Comparison of ENCODE assay signal across 8 mouse cellular contexts in the genomic region with DNA sequence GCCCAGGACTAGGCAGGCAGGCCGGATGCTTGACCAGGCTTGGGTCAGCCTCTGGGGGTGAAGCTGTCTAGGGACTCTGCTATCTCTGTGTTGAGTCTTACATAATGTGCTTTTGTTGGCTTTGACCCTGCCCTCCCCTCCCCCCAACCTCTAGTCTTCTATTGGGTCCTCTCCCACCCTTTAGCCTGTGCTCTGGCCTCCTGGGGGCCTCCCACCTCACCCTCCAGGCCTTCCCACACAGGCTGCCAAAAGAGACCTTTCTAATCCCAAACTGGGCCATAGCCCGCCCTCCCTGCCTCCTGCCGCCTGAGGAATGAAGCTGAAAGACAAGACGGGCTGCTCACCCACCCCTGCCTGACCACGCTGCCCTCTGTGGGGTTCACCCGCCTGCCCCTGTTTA. TPM values are rescaled to one million over a fixed set of nuclear protein-coding genes. Genes with fewer than 3 reads are reported as not detected.
DNase-seq lines count a peak whose midpoint lies in the region; ATAC-seq and TF ChIP-seq lines count a peak whose summit lies in the region.

No protein-coding gene starts in this region.

- H3K27ac ChIP-seq in testis, adult 2 months (ENCODE audit: control insufficient read depth, insufficient read depth, low read depth, low read length) = peak overlapping the region; percentile 2; the same call in 1 of the 2 replicates
- peak overlapping the region; percentile 20 for H3K27ac ChIP-seq in liver, embryonic 11.5 days (ENCODE audit: low read depth, low read length)

- H3K9ac ChIP-seq in liver, embryonic 11.5 days (ENCODE audit: low read depth, low read length) = no peak overlapping the region

- 47% methylated on average over 6 of the region's 6 CpGs for WGBS in liver, embryonic 11.5 days

- ATAC-seq in liver, embryonic 11.5 days (replicated peaks; ENCODE audit: low FRiP score) = no peak

- H3K27me3 ChIP-seq in testis, adult 2 months (ENCODE audit: control insufficient read depth, insufficient read depth, low read length) = no peaks in the 10 kb centered on the region; the same call in 1 of the 2 replicates
- no peaks in the 10 kb centered on the region for H3K27me3 ChIP-seq in liver, embryonic 11.5 days (replicated peaks; ENCODE audit: control insufficient read depth, insufficient read depth, low read length)

- no peak overlapping the region for H3K4me2 ChIP-seq in liver, embryonic 11.5 days

- no peaks in the 10 kb centered on the region for H3K36me3 ChIP-seq in testis, adult 2 months (ENCODE audit: control insufficient read depth, insufficient read depth, low read length)
- no peaks in the 10 kb centered on the region for H3K36me3 ChIP-seq in liver, embryonic 11.5 days (ENCODE audit: control insufficient read depth, insufficient read depth, low read length)

- peak; percentile 28 for DNase-seq in cerebellum, adult 11-12 months
- DNase-seq in cerebellum, adult 18-20 months = no peak
- DNase-seq in testis, postnatal 10 days (ENCODE audit: low spot score) = no peak
- DNase-seq in liver, embryonic 11.5 days (ENCODE audit: low spot score) = no peak
- DNase-seq in ovary, adult 18-20 months (ENCODE audit: low spot score) = no peak
- DNase-seq in layer of hippocampus, adult 18-20 months (ENCODE audit: low spot score in 2 of 2) = no peak
- DNase-seq in urinary bladder, postnatal 36 days (ENCODE audit: low spot score in 2 of 2) = no peak

- TF ChIP-seq POLR2A in testis, adult 2 months (IDR thresholded peaks at IDR 0.05; ENCODE audit: control insufficient read depth, low read depth, low read length) = no peak

- H3K4me1 ChIP-seq in testis, adult 2 months (ENCODE audit: control insufficient read depth, insufficient read depth, low read length) = peaks cover 16% of the 10 kb centered on the region
- peaks cover 76% of the 10 kb centered on the region for H3K4me1 ChIP-seq in liver, embryonic 11.5 days (replicated peaks; ENCODE audit: control insufficient read depth, insufficient read depth, low read length)

- no peak overlapping the region for H3K4me3 ChIP-seq in testis, adult 2 months (ENCODE audit: control insufficient read depth, low read depth, low read length)
- H3K4me3 ChIP-seq in liver, embryonic 11.5 days (ENCODE audit: low read depth, low read length) = no peak overlapping the region

- TF ChIP-seq CTCF in testis, adult 2 months (IDR thresholded peaks at IDR 0.05; ENCODE audit: control insufficient read depth, insufficient read depth, insufficient replicate concordance, low read depth, low read length) = no peak

- H3K9me3 ChIP-seq in liver, embryonic 11.5 days (ENCODE audit: control insufficient read depth, low read length) = no peaks in the 10 kb centered on the region

RNA-seq across cellular contexts. Expression of a gene that starts 5.1 kb away (rescaled TPM):
- polyA plus RNA-seq in testis, adult 2 months (2012; rRNA removed) = 2.0 and 3.1 TPM in 2 replicates
- polyA plus RNA-seq in liver, embryonic 11.5 days (2014; fragmentation: Nextera tagmentation; extraction: Ambion mirVana) = 11.1 and 11.9 TPM in 2 replicates
- total RNA-seq in layer of hippocampus, adult 18-20 months (2021) = 10 to 100 TPM; 18.0 to 21.1 TPM

RNA-seq across cellular contexts. Expression of a gene that starts 34.0 kb away (rescaled TPM):
- polyA plus RNA-seq in testis, adult 2 months (2012; rRNA removed) = 12.9 and 15.2 TPM in 2 replicates
- polyA plus RNA-seq in liver, embryonic 11.5 days (2014; fragmentation: Nextera tagmentation; extraction: Ambion mirVana) = 11.8 and 12.0 TPM in 2 replicates
- 100 to 1,000 TPM; 613 to 617 TPM for total RNA-seq in layer of hippocampus, adult 18-20 months (2021)
